Mouse (Mus musculus): Measurements from ENCODE around the gene Prmt7. TPM values are rescaled to one million over a fixed set of nuclear protein-coding genes. Genes with fewer than 3 reads are reported as not detected.

Gene Prmt7
- polyA plus RNA-seq, 1 experiment from 2014 or later = 35.5 TPM

- WGBS = 54% methylated on average over 2 of the region's 3 CpGs
- no peak for ATAC-seq (ENCODE audit: insufficient number of reproducible peaks, low FRiP score)
- H3K4me1 ChIP-seq (replicated peaks) = 0 out of 2 replicates have a peak, but pooled peaks cover 4% of the 10 kb centered on the region
These were observed 78.0 kb downstream of the Prmt7 start for GRCm38 (mm10) chr8:106288732-106289131.

GRCm38 (mm10) chr8:106289464-106289863 lies 78.7 kb downstream of the Prmt7 start:
- Histone ChIP-seq H3K36me3 (no peaks in the 10 kb centered on the region), H3K27me3 (replicated peaks) (no peaks in the 10 kb centered on the region), H3K9ac (no peak overlapping the region), H3K4me2 (no peak overlapping the region), H3K9me3 (replicated peaks) (no peaks in the 10 kb centered on the region), H3K4me1 (replicated peaks) (0 out of 2 replicates have a peak, but pooled peaks cover 4% of the 10 kb centered on the region), H3K4me3 (no peak overlapping the region), H3K27ac (ENCODE audit: poor library complexity, severe bottlenecking) (no peak overlapping the region)
- no peak for ATAC-seq (ENCODE audit: insufficient number of reproducible peaks, low FRiP score)
- WGBS = 48% methylated on average over 7 of the region's 7 CpGs

More at GRCm38 (mm10) chr8:106288732-106289131, 78.0 kb downstream of the Prmt7 start:
- H3K4me2 ChIP-seq = no peak overlapping the region
- H3K4me3 ChIP-seq = no peak overlapping the region
- H3K36me3 ChIP-seq = no peaks in the 10 kb centered on the region
- H3K27ac ChIP-seq (ENCODE audit: poor library complexity, severe bottlenecking) = no peak overlapping the region
- no peaks in the 10 kb centered on the region for H3K9me3 ChIP-seq (replicated peaks)
- H3K27me3 ChIP-seq (replicated peaks) = no peaks in the 10 kb centered on the region
- H3K9ac ChIP-seq = no peak overlapping the region

- no peak overlapping the region for H3K9ac ChIP-seq
- H3K27me3 ChIP-seq (replicated peaks) = no peaks in the 10 kb centered on the region
- H3K36me3 ChIP-seq = no peaks in the 10 kb centered on the region
- no peaks in the 10 kb centered on the region for H3K9me3 ChIP-seq (replicated peaks)
- 0 out of 2 replicates have a peak, but pooled peaks cover 4% of the 10 kb centered on the region for H3K4me1 ChIP-seq (replicated peaks)
- 74% methylated on average over 20 of the region's 20 CpGs for WGBS
- no peak overlapping the region for H3K4me3 ChIP-seq
- ATAC-seq (ENCODE audit: insufficient number of reproducible peaks, low FRiP score) = no peak
- H3K27ac ChIP-seq (ENCODE audit: poor library complexity, severe bottlenecking) = no peak overlapping the region
- no peak overlapping the region for H3K4me2 ChIP-seq
These were observed 82.0 kb downstream of the Prmt7 start for GRCm38 (mm10) chr8:106292484-106293396.

GRCm38 (mm10) chr8:106298261-106298660 lies 87.5 kb downstream of the Prmt7 start:
- no peaks in the 10 kb centered on the region for H3K27me3 ChIP-seq (replicated peaks)
- peaks cover 20% of the 10 kb centered on the region; the same call in 1 of the 2 replicates for H3K4me1 ChIP-seq (replicated peaks)
- H3K4me2 ChIP-seq = no peak overlapping the region
- H3K4me3 ChIP-seq = no peak overlapping the region
- H3K9ac ChIP-seq = no peak overlapping the region
- peak overlapping the region; percentile 48; the same call in 1 of the 2 replicates for H3K27ac ChIP-seq (ENCODE audit: poor library complexity, severe bottlenecking)
- WGBS = 35% methylated on average over 5 of the region's 5 CpGs
- H3K36me3 ChIP-seq = no peaks in the 10 kb centered on the region
- ATAC-seq (ENCODE audit: insufficient number of reproducible peaks, low FRiP score) = peak; percentile 70; the same call in 1 of the 2 replicates
- H3K9me3 ChIP-seq (replicated peaks) = no peaks in the 10 kb centered on the region

- peak overlapping the region; percentile 48; the same call in 1 of the 2 replicates for H3K27ac ChIP-seq (ENCODE audit: poor library complexity, severe bottlenecking)
- no peak overlapping the region for H3K4me2 ChIP-seq
- no peak for ATAC-seq (ENCODE audit: insufficient number of reproducible peaks, low FRiP score)
- H3K9me3 ChIP-seq (replicated peaks) = no peaks in the 10 kb centered on the region
- H3K9ac ChIP-seq = no peak overlapping the region
- peaks cover 20% of the 10 kb centered on the region; the same call in 1 of the 2 replicates for H3K4me1 ChIP-seq (replicated peaks)
- no peak overlapping the region for H3K4me3 ChIP-seq
- WGBS = 50% methylated on average over 1 of the region's 1 CpGs
- no peaks in the 10 kb centered on the region for H3K36me3 ChIP-seq
- no peaks in the 10 kb centered on the region for H3K27me3 ChIP-seq (replicated peaks)
These were observed 88.1 kb downstream of the Prmt7 start for GRCm38 (mm10) chr8:106298846-106299245.

GRCm38 (mm10) chr8:106299686-106300085 lies 89.0 kb downstream of the Prmt7 start:
- 82% methylated on average over 3 of the region's 3 CpGs for WGBS
- H3K27me3 ChIP-seq (replicated peaks) = no peaks in the 10 kb centered on the region

GRCm38 (mm10) chr8:106300739-106301715 lies 90.3 kb downstream of the Prmt7 start:
- peak overlapping the region; percentile 31; the same call in 1 of the 2 replicates for H3K27ac ChIP-seq (ENCODE audit: poor library complexity, severe bottlenecking)
- WGBS = 60% methylated on average over 9 of the region's 9 CpGs
- no peak for ATAC-seq (ENCODE audit: insufficient number of reproducible peaks, low FRiP score)
- H3K36me3 ChIP-seq = no peaks in the 10 kb centered on the region
- no peak overlapping the region for H3K9ac ChIP-seq
- no peak overlapping the region for H3K4me2 ChIP-seq
- no peaks in the 10 kb centered on the region for H3K9me3 ChIP-seq (replicated peaks)
- H3K4me1 ChIP-seq (replicated peaks) = peaks cover 24% of the 10 kb centered on the region; the same call in 1 of the 2 replicates
- H3K27me3 ChIP-seq (replicated peaks) = no peaks in the 10 kb centered on the region
- H3K4me3 ChIP-seq = no peak overlapping the region

More at GRCm38 (mm10) chr8:106299686-106300085, 89.0 kb downstream of the Prmt7 start:
- Histone ChIP-seq H3K4me2 (no peak overlapping the region), H3K9me3 (replicated peaks) (no peaks in the 10 kb centered on the region), H3K9ac (no peak overlapping the region), H3K4me1 (replicated peaks) (peaks cover 24% of the 10 kb centered on the region; the same call in 1 of the 2 replicates), H3K4me3 (no peak overlapping the region), H3K36me3 (no peaks in the 10 kb centered on the region), H3K27ac (ENCODE audit: poor library complexity, severe bottlenecking) (no peak overlapping the region)
- ATAC-seq (ENCODE audit: insufficient number of reproducible peaks, low FRiP score) = no peak

Other genes starting within 250 kb of the Prmt7 start
- gene Slc12a4, start 244.8 kb upstream of the Prmt7 start, polyA plus RNA-seq (2016; fragmentation: Nextera tagmentation; extraction: Ambion mirVana) = 57.5 and 58.3 TPM in 2 replicates
- not detected in 2 replicates for gene Dpep3, start 231.5 kb upstream of the Prmt7 start, polyA plus RNA-seq (2016; fragmentation: Nextera tagmentation; extraction: Ambion mirVana)
- gene Dus2, start 219.6 kb upstream of the Prmt7 start, polyA plus RNA-seq (2016; fragmentation: Nextera tagmentation; extraction: Ambion mirVana) = 15.2 TPM in 2 replicates
- 0.17 TPM in 1 of 2 replicates, not detected in the other for gene Dpep2nb, start 205.0 kb upstream of the Prmt7 start, polyA plus RNA-seq (2016; fragmentation: Nextera tagmentation; extraction: Ambion mirVana)
- gene Ddx28, start 199.1 kb upstream of the Prmt7 start, polyA plus RNA-seq (2016; fragmentation: Nextera tagmentation; extraction: Ambion mirVana) = 12.7 and 13.7 TPM in 2 replicates
- 4.6 and 5.3 TPM in 2 replicates for gene Nfatc3, start 152.1 kb upstream of the Prmt7 start, polyA plus RNA-seq (2016; fragmentation: Nextera tagmentation; extraction: Ambion mirVana)
- gene Esrp2, start 74.0 kb upstream of the Prmt7 start, polyA plus RNA-seq (2016; fragmentation: Nextera tagmentation; extraction: Ambion mirVana) = 0.77 and 0.85 TPM in 2 replicates
- 10.5 and 11.4 TPM in 2 replicates for gene Pla2g15, start 60.5 kb upstream of the Prmt7 start, polyA plus RNA-seq (2016; fragmentation: Nextera tagmentation; extraction: Ambion mirVana)
- gene Slc7a6, start 42.1 kb upstream of the Prmt7 start, polyA plus RNA-seq (2016; fragmentation: Nextera tagmentation; extraction: Ambion mirVana) = 35.4 and 36.5 TPM in 2 replicates
- 22.6 and 22.9 TPM in 2 replicates for gene Slc7a6os, start within 50 bp of the Prmt7 start, polyA plus RNA-seq (2016; fragmentation: Nextera tagmentation; extraction: Ambion mirVana)
- 2.5 and 2.8 TPM in 2 replicates for gene Smpd3, start 127.1 kb downstream of the Prmt7 start, polyA plus RNA-seq (2016; fragmentation: Nextera tagmentation; extraction: Ambion mirVana)
- 13.8 and 14.1 TPM in 2 replicates for gene Zfp90, start 204.4 kb downstream of the Prmt7 start, polyA plus RNA-seq (2016; fragmentation: Nextera tagmentation; extraction: Ambion mirVana)